Mouse (Mus musculus) adrenal gland, adult 8-10 months (tissue): ENCODE data around the gene Rhbdf1. TPM values are rescaled to one million over a fixed set of nuclear protein-coding genes. Genes with fewer than 3 reads are reported as not detected.

Experiments
- DNase-seq: peaks from one replicate; pipeline ENCODE4 v3.0.0; 2022
- total RNA-seq, 4 experiments: library from RNA; stranded (reverse); gene quantifications; 2 replicates each; pipeline ENCODE4 v1.2.4; 2022

Rhbdf1 gene
- 10 to 100 TPM; 24.5 to 40.0 (median 33.1) TPM for total RNA-seq

DNA sequence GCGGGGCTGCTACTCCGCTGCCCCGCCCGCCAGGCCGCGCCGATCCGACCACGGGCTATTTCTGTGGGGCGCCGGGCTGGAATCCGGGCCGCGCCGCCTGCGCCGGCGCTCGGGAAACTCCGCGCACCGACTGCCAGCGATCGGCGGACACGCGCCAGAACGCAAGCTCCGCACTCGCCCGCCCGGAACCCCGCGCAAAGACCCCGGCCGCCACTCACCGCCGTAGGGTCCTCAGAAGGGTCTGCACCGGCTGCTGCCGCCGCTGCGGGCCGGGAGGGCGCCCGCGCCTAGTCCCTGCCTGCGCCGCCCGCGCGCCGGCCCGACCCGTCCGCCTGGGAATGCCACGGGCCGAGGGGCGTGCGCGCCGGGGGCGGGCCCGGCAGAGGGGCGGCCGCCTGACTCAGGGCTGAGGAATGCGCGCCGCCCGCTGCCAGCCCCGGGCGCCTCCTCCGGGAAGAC, at the start of gene Rhbdf1:
TSS of gene Rhbdf1 (minus strand) at position 350 of the 459 bp plus-strand sequence.
- no peak for DNase-seq

DNA sequence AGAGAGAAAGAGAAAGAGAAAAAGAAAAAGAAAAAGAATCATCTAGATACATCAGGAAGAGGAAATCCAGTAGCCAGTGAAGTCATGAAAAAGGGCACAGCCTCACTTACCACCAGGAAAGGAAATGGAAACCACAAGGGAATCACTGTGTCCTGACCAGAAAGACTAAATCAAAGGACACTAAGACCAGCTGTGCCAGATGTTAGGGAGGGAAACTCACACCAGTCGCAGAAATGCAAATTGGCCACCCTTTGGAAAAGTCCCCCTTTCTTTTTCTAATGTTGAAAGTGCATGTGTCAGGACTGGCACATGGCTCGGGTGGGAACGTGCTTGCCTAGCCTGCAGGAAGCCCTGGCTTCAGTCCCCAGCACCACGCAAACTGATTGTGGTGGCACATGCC, 49.1 kb upstream of the Rhbdf1 start:
- no peak for DNase-seq

DNA sequence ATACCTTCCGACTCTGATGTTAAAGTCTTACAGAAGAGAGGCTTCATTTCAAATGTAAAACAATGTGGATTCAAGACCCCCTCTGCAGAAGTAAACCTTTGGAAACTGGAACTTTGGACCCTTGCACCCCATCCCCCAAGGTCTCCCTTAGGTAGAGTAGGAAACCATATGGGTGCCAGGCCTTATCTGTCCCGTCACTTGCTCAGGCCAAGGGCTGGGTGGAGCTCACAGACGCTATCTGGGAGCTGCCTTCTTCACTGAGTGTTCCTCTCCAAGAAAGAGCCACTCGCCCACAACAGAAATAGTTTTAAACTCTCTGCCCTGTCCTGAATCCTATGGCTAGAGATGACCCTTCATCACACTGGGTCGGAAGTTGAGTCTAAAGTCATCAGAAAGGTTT, 46.9 kb upstream of the Rhbdf1 start:
- no peak for DNase-seq

DNA sequence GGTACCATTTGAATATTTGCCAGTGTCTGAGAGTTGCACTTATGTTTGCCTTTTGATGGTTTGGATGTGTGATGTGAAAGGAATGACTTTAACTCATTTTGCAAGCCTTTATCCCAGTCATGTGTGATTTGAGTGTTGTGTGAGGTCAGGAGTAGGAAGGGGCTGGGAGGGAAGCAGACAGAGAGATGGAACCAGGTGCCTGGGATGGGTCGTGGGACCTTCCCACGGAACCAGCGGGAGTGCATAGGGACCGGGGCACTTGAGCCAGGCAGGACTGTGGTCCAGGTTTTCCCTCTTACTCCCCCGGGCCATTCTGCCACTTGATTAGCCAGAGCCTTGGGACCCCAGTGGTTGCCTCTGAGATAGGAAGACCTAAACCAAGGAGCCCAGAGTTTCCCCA, 45.9 kb upstream of the Rhbdf1 start:
- DNase-seq = no peak

DNA sequence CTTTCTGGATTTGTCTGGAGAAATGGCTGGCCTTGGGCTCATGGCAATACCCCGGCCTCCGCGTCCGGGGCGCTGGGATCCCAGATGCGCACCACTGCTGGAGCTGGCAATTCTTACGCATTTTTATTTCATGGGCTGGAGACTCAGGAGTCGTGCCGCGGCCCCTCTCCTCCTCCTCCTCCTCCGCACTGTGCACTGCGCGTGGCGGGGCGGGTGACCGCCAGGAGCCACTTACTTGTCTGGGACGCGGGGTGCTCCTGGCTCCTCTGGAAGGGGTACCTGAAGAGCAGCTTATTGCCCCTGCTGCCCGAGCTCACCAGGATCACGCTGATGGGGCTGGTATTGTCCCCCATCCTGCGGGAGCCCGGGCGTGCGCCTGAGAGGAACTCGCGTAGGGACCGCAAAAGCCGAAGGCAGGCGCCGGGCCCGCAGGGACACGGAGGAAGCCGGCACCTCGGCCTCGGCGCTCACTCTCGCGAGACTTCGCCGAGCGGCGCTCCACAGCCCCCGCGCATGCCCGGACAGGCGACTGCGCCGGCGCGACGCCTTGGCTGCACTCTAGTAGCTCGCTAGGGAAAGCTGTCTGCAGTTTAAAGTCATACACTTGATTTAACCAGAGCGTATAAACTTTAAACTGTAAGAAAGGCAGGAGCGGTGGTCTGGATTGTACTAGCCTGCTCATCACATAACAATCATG, 45.2 kb upstream of the Rhbdf1 start, which contains the start of gene Nprl3:
TSS of gene Nprl3 (minus strand) at position 520 of the 697 bp plus-strand sequence.
- peak; percentile 93 for DNase-seq

DNA sequence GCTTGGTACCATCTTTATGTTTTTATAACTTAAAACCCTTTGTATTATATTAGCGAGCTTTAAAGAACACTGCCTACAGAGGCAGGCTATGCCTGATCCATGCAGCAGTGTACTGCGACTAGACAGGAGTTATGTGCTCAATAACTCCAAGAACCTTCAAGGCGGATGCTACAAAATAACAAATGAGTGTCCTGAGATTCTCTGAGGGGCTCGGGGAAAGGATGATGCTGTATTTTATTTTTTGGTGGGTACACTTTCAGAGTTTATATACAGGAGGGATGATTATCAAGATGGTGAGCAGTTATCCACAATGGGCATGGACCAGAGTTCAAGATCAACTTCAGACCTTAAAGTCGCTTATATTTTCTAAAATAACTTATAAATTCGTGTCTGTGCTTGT, 44.7 kb upstream of the Rhbdf1 start:
- no peak for DNase-seq

DNA sequence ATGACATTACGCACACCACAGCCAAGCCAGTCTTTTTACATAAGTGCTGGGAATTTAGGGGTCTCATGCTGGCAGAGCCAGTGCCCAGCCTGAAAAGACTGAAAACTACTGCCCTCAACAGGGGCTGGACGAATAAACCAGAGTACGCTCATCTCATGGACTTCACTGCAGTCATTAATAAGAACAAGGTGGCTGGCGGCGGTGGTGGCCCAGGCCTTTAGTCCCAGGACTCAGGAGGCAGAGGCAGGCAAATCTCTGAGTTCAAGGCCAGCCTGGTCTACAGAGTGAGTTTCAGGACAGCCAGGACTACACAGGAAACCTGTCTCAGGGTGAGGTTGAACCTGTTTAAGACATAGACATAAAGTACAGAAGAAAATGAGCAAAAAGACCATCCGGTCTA, 44.1 kb upstream of the Rhbdf1 start:
- DNase-seq = no peak

DNA sequence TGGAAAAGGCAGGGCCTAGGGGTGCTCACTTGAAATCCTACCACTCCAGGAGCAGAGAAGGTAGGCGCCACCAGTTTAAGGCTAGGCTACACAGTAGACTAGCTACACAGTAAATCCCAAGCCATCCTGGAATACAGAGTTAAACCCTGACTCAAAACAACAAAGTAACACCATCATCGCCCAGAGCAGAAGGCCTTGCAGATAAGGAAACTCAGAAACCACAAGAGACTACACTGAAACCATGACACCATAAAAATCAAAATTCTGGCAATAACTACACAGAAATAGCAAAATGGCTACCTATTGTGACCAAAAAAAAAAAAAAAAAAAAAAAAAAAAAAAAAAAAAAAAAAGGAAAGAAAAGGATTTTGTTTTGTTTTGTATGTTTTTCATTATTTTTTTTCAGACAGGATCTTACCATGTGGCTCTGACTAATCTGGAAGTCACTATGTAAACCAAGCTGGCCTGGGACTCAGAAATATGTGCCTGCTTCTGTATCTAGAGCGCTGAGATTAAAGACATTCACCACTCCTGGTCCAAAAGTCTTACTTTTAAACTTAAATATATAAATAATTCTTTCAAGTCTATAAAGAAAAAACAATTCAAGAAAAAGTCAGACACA, 43.1 kb upstream of the Rhbdf1 start:
- no peak for DNase-seq

DNA sequence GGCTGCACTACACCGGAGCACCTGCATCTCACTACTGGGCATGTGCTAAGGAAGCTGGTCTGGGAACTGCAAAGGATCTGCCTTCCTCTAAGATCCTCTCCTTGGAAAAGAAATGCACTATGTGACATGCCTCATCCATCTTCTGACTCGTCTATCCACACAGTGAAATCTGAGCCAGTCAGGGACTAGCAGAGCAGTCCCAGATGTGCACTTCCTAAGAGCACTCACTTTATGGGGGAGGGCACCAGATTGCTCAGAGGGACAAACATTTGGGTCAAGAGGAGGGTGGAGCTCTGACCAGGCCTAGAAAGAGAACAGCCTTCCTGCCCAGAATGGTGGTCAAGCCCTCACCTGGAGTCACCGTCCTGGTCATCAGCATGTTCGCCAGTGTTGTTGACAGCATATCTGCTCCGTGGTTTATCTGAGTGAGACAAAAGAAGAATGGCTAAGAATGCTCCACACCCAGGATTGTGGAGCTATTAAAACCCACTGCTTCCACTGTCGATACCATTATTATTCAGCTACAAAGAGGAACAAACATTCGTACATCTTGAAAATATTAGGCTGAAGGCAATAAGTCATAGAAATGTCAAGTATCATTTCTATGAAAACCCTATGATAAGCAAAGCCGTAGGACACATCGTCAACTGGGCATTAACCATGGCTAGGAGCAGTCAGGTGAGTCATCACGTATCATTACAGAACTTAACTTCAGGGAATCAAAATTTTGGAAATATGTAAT, 40.7 kb upstream of the Rhbdf1 start:
- no peak for DNase-seq

DNA sequence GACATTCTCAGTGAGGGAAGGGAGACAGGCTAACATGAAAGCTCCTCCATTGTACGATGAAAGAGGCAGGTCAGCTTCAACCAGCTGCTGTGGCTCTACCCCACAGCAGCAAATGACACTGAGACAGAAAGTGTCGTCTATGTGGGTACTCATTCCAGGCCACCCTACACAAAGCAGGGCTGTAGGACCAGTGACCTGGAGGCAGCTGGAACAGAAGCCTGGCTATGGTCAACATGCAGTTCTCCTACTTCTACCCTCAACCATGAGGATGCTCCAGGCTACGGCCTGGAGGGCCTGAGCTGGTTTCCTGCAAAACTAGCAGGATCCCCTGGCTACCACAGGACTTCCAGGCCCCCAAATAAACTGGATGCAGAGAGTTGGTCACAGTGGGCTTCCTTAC, 34.5 kb upstream of the Rhbdf1 start:
- no peak for DNase-seq

DNA sequence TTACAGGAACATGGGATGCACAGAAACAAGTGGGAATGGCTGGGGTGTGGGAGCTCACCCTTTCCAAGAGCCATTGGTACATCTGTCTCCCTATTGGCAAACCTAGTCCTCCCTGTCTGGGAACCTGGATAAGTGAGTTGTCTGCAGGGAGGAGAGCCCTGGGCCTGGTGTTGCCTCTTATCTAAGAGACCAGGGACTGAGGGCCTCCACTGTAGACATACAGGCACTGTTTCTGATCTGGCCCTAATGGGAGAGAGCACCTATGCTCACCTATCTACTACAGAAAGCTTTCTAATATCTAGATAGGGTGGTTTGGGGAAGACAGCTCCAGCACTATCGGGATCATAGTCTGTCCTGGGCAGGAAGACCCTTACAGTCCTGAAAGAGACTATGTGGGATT, 34.0 kb upstream of the Rhbdf1 start:
- no peak for DNase-seq

DNA sequence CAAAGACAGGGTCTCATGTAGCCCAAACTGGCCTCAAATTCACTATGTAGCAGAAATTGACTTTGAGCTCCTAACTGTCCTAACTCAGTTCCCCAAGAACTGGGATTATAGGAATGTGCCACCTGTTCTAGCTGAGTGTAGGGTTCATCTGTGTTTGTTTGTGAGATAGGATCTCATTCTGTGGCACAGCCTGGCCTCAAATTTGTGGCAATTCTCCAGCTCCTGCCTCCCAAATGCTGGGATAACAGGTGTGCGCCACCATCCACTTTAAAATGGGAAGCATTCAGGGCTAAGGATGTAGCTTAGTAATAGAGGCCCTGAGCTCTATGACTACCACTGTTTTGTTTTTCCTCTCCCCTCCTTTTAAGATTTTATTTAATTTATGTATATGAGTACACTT, 31.0 kb upstream of the Rhbdf1 start:
- no peak for DNase-seq

DNA sequence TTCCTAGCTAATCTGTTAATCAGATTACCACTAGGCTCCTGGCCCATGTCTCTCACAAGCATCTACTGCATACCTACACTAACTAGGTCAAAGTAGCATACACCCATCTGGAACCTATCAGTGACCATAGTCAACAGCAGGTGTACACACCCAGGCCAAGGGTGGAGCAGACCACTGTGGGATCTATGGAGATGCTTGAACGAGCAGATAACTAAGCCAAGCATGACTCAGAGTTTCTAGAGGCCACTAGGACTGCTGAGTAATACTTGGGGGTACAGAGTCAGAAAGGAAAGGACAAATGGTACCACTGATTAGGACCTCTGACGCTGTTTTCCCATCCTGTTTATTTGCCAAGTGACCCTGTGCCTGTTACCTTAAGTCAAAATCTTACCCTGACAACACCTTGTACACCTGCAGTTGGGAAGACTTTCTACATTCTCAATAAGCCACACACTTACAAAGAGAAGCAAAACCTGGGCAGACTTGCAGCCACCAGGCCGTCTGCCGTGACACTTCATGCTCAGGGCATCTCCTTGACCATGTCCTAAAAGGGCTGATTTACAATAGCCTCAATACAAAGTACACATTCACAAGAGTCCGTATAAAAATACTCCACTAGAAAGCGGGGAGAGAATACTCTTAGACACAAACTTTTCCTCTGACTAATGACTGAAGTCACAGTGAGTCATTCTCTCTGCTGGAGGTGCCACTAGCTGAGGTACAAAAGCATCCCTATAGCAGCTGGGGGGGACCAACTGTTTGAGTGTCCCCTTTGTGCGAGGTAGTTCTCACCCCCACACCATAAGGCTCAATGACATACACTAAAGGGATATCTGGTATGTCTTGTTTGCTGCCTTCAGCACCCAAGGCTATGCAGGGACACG, 29.0 kb upstream of the Rhbdf1 start:
- no peak for DNase-seq

DNA sequence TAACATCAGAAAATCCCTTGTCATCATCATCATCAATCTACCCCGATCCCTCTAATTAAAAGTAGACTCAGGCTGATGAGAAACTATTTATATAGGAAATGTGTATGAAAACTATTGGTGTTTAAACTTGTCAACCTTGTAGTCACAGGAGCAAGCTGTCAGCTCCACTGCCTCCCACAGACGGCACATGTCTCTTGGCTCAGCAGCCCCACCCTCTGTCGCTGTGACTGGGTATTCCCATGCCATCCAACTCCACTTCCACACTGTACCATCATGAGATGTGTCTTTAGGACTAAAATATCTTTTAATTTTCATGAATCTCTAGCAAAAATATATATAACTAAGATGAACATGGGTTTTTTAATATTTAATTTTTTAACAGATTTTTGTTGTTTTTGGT, 26.2 kb upstream of the Rhbdf1 start:
- DNase-seq = no peak

DNA sequence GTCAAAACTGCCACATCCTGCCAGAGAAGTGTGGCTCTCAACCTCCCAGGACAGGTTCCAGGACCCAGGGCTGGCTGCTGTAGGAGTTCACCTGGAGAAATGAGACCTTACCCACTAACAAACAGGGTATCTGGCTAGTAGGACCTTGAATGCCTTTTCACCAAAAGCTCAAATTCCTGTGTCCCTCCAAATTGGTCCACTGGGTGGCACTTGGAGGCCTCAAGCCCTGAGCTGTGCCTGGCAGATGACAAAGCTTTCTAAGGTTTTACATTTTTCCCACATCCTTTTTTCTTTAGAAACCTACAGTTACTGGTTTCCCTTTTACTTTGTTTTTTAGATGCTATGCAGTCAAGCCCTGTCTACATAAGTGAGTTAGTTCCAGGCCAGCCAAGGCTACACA, 25.0 kb upstream of the Rhbdf1 start:
- DNase-seq = no peak

DNA sequence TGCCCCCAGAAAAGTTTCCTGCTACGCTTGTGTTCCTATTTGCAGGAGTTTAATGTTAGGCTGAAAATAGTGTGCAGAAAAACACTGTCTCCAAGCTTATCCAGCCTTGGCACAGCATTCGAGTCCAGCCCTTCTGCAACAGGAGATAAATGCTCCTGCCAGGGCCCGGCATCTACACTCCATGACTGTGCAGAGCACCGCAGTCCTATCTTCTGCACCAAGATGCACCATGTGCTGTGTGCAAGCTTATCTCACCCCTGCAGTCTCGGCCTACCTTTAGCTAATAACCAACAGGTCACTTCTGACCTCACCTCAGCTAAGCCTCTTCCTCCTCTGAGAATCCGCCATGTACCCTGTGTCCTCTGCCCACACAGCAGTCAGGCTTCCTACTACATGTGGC, 23.5 kb upstream of the Rhbdf1 start:
- DNase-seq = no peak

DNA sequence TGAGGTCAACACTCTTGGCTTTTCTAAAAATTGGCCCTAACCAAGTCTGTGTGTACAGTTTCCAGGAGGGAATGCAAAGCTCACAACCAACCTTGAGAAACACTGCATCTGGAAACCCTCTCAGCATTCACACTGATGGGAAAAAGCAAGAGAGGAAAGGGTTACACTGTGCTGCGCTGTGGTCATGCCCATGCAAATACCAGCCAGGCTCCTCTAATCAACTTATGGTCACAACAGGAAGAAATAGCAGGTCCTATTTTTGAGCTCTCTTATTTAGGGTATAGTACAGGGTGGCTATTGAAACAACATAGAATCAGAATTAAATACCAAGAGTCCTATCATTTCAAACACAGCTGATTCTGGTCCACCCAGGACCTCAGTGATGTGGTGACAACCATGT, 22.5 kb upstream of the Rhbdf1 start:
- no peak for DNase-seq

DNA sequence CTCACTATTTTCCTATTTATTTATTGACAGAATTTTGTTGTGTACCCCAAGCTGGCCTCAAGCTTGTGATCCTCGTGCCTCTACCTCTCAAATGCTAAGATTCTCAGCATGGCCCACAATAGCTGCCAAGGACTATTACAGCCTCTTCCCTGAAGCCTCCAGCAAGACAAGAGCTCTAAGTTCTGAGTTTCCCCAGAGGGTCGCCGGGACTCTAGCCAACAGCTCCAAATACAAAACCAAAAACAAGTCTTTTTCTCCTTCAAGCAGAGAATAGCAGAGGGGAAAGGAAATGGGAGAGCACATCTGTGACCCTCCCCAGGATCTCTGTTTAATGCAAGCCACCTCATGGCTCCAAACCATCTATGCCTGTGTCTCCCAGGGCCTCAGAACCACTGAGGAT, 22.0 kb upstream of the Rhbdf1 start:
- no peak for DNase-seq

DNA sequence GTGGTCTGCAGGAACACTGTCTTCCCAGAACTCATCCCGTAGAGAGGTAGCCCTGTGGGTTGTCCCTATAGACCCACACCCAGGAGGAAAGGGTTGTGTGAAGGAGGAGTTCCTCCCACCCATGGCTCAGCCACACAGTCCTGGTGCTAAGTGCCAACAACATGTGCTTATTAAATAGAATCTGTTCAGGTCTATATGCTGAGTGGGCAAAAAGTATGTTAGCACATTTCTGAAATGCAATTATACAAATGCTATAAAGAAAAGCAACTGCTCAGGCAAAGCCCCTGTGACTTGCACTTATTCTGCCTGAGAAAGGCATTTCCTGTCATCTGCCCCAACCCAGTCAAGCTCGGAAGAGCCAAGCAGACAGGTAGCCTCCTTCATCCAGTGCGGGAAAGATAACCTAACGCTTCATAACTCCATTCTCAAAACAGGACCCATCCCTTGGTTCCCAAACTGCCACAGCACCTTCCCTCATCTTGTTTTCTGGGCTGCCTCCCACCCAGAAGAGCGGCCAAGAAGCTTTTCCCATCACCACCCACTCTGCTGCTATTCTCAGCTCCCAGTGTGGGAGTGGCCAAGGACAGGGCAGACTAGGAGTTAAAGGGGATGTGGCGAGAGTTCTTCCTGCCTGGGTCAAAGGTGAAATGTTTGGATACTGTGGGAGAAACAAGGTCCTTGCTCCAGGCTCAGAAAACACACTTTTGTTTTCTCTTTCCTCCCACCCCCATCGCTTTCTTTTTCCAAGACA, 21.3 kb upstream of the Rhbdf1 start:
- no peak for DNase-seq

DNA sequence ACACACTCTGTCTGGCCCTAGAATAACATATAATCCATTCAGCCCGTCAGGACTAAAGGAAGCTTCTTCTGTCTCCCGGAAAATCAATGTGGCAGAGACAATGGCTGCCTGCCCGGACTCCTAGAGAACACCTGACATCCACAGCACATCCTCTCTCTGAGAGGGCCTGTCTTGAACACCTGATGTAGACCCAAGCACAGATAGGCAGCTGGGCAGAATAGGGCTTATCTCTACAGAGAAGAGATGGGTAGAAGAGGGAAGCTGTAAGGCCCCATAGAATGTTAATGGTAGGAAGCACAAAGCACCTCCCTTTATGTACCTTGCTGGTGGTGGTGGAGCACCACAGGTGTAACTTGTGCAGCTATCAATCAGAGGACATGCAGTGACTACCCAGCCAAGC, 20.1 kb upstream of the Rhbdf1 start:
- no peak for DNase-seq

DNA sequence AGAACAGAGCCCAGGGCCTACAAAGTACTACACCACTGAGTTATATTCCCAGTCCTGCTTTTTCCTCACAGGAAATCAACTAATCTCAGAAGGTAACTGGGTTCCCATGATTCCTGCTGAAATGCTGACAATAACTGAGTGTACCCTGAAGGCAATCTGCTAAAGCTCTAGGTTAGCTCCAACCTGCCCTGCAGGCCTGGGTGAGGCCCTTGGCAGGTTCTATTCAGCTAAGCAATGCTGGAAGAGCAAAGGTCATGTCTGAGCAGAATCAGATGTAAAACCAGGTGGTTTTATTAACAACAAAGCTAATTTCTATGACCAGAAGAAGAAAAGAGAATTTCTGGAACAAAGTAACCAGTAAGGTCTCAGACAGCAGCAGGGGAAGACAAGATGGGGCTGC, 19.3 kb upstream of the Rhbdf1 start:
- DNase-seq = no peak
